Mouse (Mus musculus) left cerebral cortex, postnatal 10 days (tissue): ENCODE results near the gene Ovol3. TPM values are rescaled to one million over a fixed set of nuclear protein-coding genes. Genes with fewer than 3 reads are reported as not detected.

ENCODE experiments used
- DNase-seq, 2 experiments: peaks; one replicate each; pipeline ENCODE4 v3.0.0; 2021 to 2022; ENCODE audit warnings: low spot score in 2 of 2, mixed read lengths in 1 of 2; ENCODE audit errors: extremely low spot score in 1 of 2
- intact Hi-C: fragments of 180-260 bp; cut with DNase I; formaldehyde crosslinking; loops from one replicate; pipeline ENCODE4 v1.15.1; 2025
- total RNA-seq, 2 experiments: library from RNA; stranded (reverse); gene quantifications; 2 replicates each; pipeline ENCODE4 v1.2.3; 2021

The Ovol3 gene
- total RNA-seq, 2 experiments from 2014 or later = not detected

- intact Hi-C loops = no loop called here
- DNase-seq = no peak
Observed at GRCm38 (mm10) chr7:30199498-30200139, 35.9 kb downstream of the Ovol3 start.

DNA sequence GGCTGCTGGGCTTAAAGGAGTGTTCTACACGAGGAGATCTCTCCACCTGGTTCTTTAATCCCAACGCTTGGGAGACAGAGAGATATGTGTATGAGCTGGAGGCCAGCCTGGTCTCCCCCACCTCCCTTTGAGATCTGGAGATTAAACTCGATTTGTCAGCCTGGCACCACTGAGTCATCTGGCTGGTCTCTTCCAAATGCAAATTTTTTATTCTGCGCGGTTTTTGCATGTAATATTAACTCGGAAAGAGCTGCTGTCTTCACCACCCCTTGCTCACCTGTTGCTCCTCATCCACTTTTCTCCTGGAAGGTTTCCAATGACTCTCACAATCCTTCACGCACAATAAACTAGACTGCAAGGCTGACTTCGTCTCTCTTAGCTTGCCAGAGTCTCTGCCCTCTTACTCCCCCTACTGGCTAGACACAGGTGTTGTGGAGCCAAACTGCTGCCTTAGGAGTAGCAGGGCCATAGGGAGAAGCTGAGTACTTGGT lies 37.0 kb downstream of the Ovol3 start, which contains the start of gene Capns1:
Gene Capns1 (minus strand): TSS at position 331 of the 491 bp plus-strand sequence.
- DNase-seq = peak; percentile 43 to 57
- intact Hi-C loops = no loop called here

DNA sequence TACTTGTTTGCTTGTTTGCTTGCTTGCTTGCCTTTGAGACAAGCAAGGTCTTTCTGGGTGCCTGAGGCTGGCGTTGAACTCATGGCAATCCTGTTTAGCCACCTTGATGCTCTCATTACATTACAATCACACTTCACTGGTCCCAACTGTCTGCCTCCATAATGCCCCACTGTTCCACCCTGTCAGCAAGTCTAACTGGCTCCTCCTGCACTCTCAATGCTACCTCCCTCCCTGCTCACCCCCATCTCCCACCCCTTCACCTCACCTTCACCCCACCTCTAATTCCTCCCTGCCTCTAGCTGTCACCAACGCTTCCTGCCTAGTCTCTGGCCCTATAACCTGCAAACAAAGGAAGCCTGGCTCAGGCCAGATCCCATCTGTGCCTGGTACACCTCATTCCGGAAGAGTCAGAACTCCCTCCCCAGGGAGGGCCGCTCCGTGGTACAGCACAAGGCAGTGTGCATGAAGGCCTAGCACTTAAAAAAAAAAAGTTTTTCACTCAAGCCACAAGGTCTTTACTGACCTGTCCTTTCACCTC lies 37.9 kb downstream of the Ovol3 start:
- intact Hi-C loops = no loop called here
- DNase-seq = no peak

GRCm38 (mm10) chr7:30196171-30196570 lies 39.4 kb downstream of the Ovol3 start:
- DNase-seq = no peak
- intact Hi-C loops = no loop called here

- DNase-seq = no peak
- intact Hi-C loops = no loop called here
Observed at GRCm38 (mm10) chr7:30195461-30195860, 40.1 kb downstream of the Ovol3 start.

- DNase-seq = peak; percentile 91 to 98
- intact Hi-C loops = no loop called here
Observed at GRCm38 (mm10) chr7:30194884-30195283, 40.6 kb downstream of the Ovol3 start.

- DNase-seq = peak in 1 of 2 experiments; percentile 72
Observed at GRCm38 (mm10) chr7:30194101-30194831, 41.3 kb downstream of the Ovol3 start.

DNA sequence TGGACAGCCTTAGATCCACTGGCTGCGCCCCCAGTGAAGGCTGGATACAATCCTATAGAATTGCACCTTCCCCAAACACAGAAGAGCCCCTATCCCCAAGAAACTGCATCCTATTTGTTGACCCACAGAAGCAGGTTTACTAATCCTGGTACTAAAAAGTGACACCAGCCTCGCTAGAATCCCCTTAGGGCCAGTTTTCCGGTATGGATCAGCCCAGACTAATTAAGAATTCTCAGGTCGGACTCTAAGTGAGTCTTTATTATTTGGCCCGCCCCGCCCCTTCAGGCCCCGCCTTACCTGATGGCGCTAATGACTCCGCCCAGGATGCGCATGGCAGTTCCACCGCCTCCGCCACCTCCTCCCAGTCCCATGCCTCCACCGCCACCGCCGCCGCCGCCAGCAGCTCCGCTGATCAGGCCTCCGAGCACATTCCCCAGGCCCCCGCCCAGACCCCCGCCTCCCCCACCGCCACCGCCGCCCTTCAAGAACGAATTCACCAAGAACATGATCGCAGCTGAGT lies 41.9 kb downstream of the Ovol3 start:
- peak; percentile 48 to 83 for DNase-seq
- intact Hi-C loops = no loop called here

More at GRCm38 (mm10) chr7:30194101-30194831, 41.3 kb downstream of the Ovol3 start:
- intact Hi-C loops = no loop called here

DNA sequence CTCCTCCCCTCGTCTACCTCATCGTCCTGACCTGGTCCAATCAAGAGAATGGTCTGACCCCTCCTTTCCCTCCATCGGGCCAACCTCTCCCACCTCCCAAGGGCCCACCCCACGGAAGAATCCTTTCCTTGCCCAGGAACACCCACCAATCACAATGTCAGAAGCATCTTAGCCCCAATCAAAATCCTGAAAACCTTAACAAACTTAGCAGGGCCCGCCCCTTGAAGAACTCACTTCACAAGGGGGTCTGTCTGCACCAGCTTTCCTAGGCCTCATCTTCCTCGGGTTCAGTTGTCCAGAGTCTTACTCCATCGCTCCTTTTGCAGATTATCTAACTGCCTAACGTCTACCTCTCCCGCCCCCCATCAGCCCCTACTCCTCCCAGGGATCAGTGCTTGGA lies 42.5 kb downstream of the Ovol3 start:
- peak in 1 of 2 experiments; percentile 36 for DNase-seq
- intact Hi-C loops = no loop called here

DNA sequence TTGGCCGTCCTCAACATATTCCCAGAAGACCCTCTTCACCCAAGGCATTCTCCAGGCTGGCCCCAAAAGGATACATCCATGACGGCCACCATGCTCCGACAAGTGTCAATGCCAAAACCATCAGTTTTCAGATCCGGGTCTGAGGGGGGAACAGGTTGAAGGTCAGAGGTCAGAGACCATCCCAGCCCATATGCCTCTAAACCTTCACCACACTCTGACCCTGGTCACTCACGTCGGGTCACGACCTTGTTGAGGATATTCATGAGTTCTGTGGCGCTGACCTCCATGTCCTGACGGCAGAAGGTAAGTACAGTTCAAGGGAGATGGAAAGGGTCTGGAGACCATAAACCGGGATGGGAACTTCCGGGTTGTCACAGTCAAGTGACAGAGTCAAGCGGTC lies 43.4 kb downstream of the Ovol3 start:
- no peak for DNase-seq
- intact Hi-C loops = no loop called here

- no peak for DNase-seq
- intact Hi-C loops = no loop called here
Observed at GRCm38 (mm10) chr7:30189116-30189491, 46.4 kb downstream of the Ovol3 start.

GRCm38 (mm10) chr7:30188344-30189115 lies 47.0 kb downstream of the Ovol3 start:
- intact Hi-C loops = no loop called here
- DNase-seq = no peak

DNA sequence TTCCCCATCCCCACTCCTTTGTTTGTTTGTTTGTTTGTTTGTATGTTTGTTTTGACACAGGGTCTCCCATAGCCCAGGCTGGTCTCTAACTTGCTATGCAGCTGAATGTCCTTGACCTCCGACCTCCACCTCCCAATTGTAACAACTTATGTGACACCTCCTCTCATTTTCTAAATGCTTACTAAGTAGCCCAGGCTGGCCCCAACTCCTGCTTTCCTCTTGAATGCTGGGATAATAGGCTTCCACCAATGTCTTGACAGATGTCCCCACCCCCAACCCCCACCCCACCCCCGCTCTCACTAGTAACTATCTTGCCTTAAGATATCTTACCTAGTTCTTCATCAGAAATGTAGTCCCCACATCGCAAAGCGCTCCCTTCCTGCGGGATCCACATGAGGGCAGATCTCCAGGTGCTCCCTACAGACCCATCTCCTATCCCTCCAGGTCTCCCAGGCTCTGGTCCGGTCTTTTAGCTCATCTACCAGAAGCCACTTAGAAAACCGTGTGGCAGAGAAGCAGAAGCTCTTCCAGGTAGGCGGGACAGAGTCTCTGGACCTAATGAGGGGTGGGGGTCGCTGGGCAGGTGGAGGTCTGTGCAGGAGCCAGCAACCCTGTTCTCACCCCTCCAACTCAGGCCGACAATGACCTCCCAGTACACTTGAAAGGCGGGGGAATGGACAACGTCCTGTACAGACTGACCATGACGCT lies 50.7 kb downstream of the Ovol3 start:
- intact Hi-C loops = loop anchor here (5.0 kb wide), 1 partner anchor 33 kb away; no protein-coding TSS in a partner anchor
- DNase-seq = no peak

- peak; percentile 53 to 89 for DNase-seq
- intact Hi-C loops = loop anchor here (5.0 kb wide), 1 partner anchor 33 kb away; no protein-coding TSS in a partner anchor
Observed at GRCm38 (mm10) chr7:30183879-30184289, 51.6 kb downstream of the Ovol3 start, which contains the start of gene Cox7a1. Gene Cox7a1 (plus strand): TSS chr7:30184144.
